Mouse (Mus musculus): Measurements from ENCODE around the gene Mvd. TPM values are rescaled to one million over a fixed set of nuclear protein-coding genes. Genes with fewer than 3 reads are reported as not detected.

The Mvd gene
- total and polyA plus RNA-seq, 2 experiments from 2014 or later: 5.3 to 11.4 TPM

- peaks cover 40% of the 10 kb centered on the region for H3K36me3 ChIP-seq (replicated peaks; ENCODE audit: control insufficient read depth, insufficient read depth, low read length)
- peaks cover 11% of the 10 kb centered on the region; the same call in 1 of the 2 replicates for H3K4me1 ChIP-seq (ENCODE audit: control insufficient read depth, insufficient read depth)
- peak within 1 kb of the TSS; percentile 92 for H3K4me3 ChIP-seq (ENCODE audit: low read depth, low read length)
- peak within 1 kb of the TSS; percentile 86 for H3K9ac ChIP-seq (replicated peaks; ENCODE audit: low read depth, low read length)
- peak; percentile 79 for DNase-seq (ENCODE audit: low spot score)
- no peaks in the 10 kb centered on the region for H3K27me3 ChIP-seq (ENCODE audit: control insufficient read depth, insufficient read depth, low read length)
- no peaks in the 10 kb centered on the region for H3K9me3 ChIP-seq (replicated peaks; ENCODE audit: control insufficient read depth, low read length)
- H3K4me2 ChIP-seq (ENCODE audit: low read depth, low read length): peak within 1 kb of the TSS; percentile 81
- peak; percentile 94 for ATAC-seq (ENCODE audit: insufficient read depth, low read depth)
- TF ChIP-seq EP300 (IDR thresholded peaks at IDR 0.05; ENCODE audit: low read depth) (0 out of 2 replicates have a peak, but pooled peaks have one; percentile 38), CTCF (IDR thresholded peaks at IDR 0.05; ENCODE audit: low read depth) (no peak)
- under 1% methylated on average over 76 of the region's 103 CpGs for WGBS
- peak within 1 kb of the TSS; percentile 87 for H3K27ac ChIP-seq (ENCODE audit: low read depth)
These were observed 32.5 kb upstream of the Mvd start, which contains the start of the genes Rnf166 and Ctu2 for GRCm38 (mm10) chr8:122475580-122476320. Gene Rnf166, minus strand, starts transcription at chr8:122476064. Gene Ctu2, plus strand, starts transcription at chr8:122476143.

GRCm38 (mm10) chr8:122474951-122475560 lies 31.8 kb upstream of the Mvd start:
- DNase-seq (ENCODE audit: low spot score): peak; percentile 69
- H3K27ac ChIP-seq (ENCODE audit: low read depth): peak overlapping the region; percentile 87
- H3K4me1 ChIP-seq (ENCODE audit: control insufficient read depth, insufficient read depth): peaks cover 11% of the 10 kb centered on the region; the same call in 1 of the 2 replicates
- no peaks in the 10 kb centered on the region for H3K9me3 ChIP-seq (replicated peaks; ENCODE audit: control insufficient read depth, low read length)
- peak overlapping the region; percentile 86 for H3K9ac ChIP-seq (replicated peaks; ENCODE audit: low read depth, low read length)
- under 1% methylated on average over 16 of the region's 16 CpGs for WGBS
- TF ChIP-seq EP300 (IDR thresholded peaks at IDR 0.05; ENCODE audit: low read depth) (no peak), CTCF (IDR thresholded peaks at IDR 0.05; ENCODE audit: low read depth) (no peak)
- ATAC-seq (ENCODE audit: insufficient read depth, low read depth): peak; percentile 34
- H3K27me3 ChIP-seq (ENCODE audit: control insufficient read depth, insufficient read depth, low read length): no peaks in the 10 kb centered on the region
- peak overlapping the region; percentile 81 for H3K4me2 ChIP-seq (ENCODE audit: low read depth, low read length)
- H3K36me3 ChIP-seq (replicated peaks; ENCODE audit: control insufficient read depth, insufficient read depth, low read length): peaks cover 40% of the 10 kb centered on the region
- H3K4me3 ChIP-seq (ENCODE audit: low read depth, low read length): peak overlapping the region; percentile 92

- DNase-seq (ENCODE audit: low spot score) (no peak), ATAC-seq (ENCODE audit: insufficient read depth, low read depth) (no peak)
- Histone ChIP-seq H3K36me3 (replicated peaks; ENCODE audit: control insufficient read depth, insufficient read depth, low read length) (peaks cover 40% of the 10 kb centered on the region), H3K27ac (ENCODE audit: low read depth) (peak overlapping the region; percentile 11; the same call in 1 of the 2 replicates), H3K4me3 (ENCODE audit: low read depth, low read length) (peak overlapping the region; percentile 92; the same call in 1 of the 2 replicates), H3K27me3 (ENCODE audit: control insufficient read depth, insufficient read depth, low read length) (no peaks in the 10 kb centered on the region), H3K4me1 (ENCODE audit: control insufficient read depth, insufficient read depth) (peaks cover 11% of the 10 kb centered on the region; the same call in 1 of the 2 replicates), H3K9me3 (replicated peaks; ENCODE audit: control insufficient read depth, low read length) (no peaks in the 10 kb centered on the region), H3K4me2 (ENCODE audit: low read depth, low read length) (peak overlapping the region; percentile 81; the same call in 1 of the 2 replicates), H3K9ac (replicated peaks; ENCODE audit: low read depth, low read length) (no peak overlapping the region)
- TF ChIP-seq EP300 (IDR thresholded peaks at IDR 0.05; ENCODE audit: low read depth) (no peak), CTCF (IDR thresholded peaks at IDR 0.05; ENCODE audit: low read depth) (no peak)
- 83% methylated on average over 8 of the region's 8 CpGs for whole genome bisulfite sequencing
These were observed 30.7 kb upstream of the Mvd start for GRCm38 (mm10) chr8:122473911-122474421.

- H3K36me3 ChIP-seq (replicated peaks; ENCODE audit: control insufficient read depth, insufficient read depth, low read length): peaks cover 54% of the 10 kb centered on the region
These were observed 27.5 kb upstream of the Mvd start for GRCm38 (mm10) chr8:122470691-122471090.

GRCm38 (mm10) chr8:122469965-122470364 lies 26.7 kb upstream of the Mvd start:
- peak overlapping the region; percentile 3; the same call in 1 of the 2 replicates for H3K4me2 ChIP-seq (ENCODE audit: low read depth, low read length)
- no peaks in the 10 kb centered on the region for H3K27me3 ChIP-seq (ENCODE audit: control insufficient read depth, insufficient read depth, low read length)
- peaks cover 59% of the 10 kb centered on the region for H3K36me3 ChIP-seq (replicated peaks; ENCODE audit: control insufficient read depth, insufficient read depth, low read length)
- H3K9me3 ChIP-seq (replicated peaks; ENCODE audit: control insufficient read depth, low read length): no peaks in the 10 kb centered on the region
- peaks cover 5% of the 10 kb centered on the region; the same call in 1 of the 2 replicates for H3K4me1 ChIP-seq (ENCODE audit: control insufficient read depth, insufficient read depth)
- WGBS: 84% methylated on average over 10 of the region's 10 CpGs
- no peak for ATAC-seq (ENCODE audit: insufficient read depth, low read depth)
- no peak overlapping the region for H3K9ac ChIP-seq (replicated peaks; ENCODE audit: low read depth, low read length)
- TF ChIP-seq CTCF (IDR thresholded peaks at IDR 0.05; ENCODE audit: low read depth) (no peak), EP300 (IDR thresholded peaks at IDR 0.05; ENCODE audit: low read depth) (no peak)
- peak overlapping the region; percentile 13; the same call in 1 of the 2 replicates for H3K27ac ChIP-seq (ENCODE audit: low read depth)
- DNase-seq (ENCODE audit: low spot score): no peak
- H3K4me3 ChIP-seq (ENCODE audit: low read depth, low read length): peak overlapping the region; percentile 13; the same call in 1 of the 2 replicates

More at GRCm38 (mm10) chr8:122470691-122471090, 27.5 kb upstream of the Mvd start:
- TF ChIP-seq EP300 (IDR thresholded peaks at IDR 0.05; ENCODE audit: low read depth) (no peak), CTCF (IDR thresholded peaks at IDR 0.05; ENCODE audit: low read depth) (no peak)
- WGBS: 84% methylated on average over 5 of the region's 5 CpGs
- Histone ChIP-seq H3K4me3 (ENCODE audit: low read depth, low read length) (peak overlapping the region; percentile 13; the same call in 1 of the 2 replicates), H3K27me3 (ENCODE audit: control insufficient read depth, insufficient read depth, low read length) (no peaks in the 10 kb centered on the region), H3K4me1 (ENCODE audit: control insufficient read depth, insufficient read depth) (peaks cover 6% of the 10 kb centered on the region; the same call in 1 of the 2 replicates), H3K9me3 (replicated peaks; ENCODE audit: control insufficient read depth, low read length) (no peaks in the 10 kb centered on the region), H3K27ac (ENCODE audit: low read depth) (peak overlapping the region; percentile 13; the same call in 1 of the 2 replicates), H3K4me2 (ENCODE audit: low read depth, low read length) (peak overlapping the region; percentile 3; the same call in 1 of the 2 replicates), H3K9ac (replicated peaks; ENCODE audit: low read depth, low read length) (no peak overlapping the region)
- ATAC-seq (ENCODE audit: insufficient read depth, low read depth) (no peak), DNase-seq (ENCODE audit: low spot score) (no peak)

All from heart, postnatal 0 days (tissue).